Mouse (Mus musculus) v-Abl transformed pro-B cells (cell line): ENCODE measurements around the gene Ppp1r3f.

Experiments used
- in situ Hi-C, 2 experiments: fragments of 400-800 bp; cut with MboI; formaldehyde crosslinking; loops; one replicate each; pipeline ENCODE4 v1.15.1; 2025; ENCODE audit not compliant: unreplicated experiment in 2 of 2

Gene Ppp1r3f

GRCm38 (mm10) chrX:7563076-7563475 lies 11.0 kb downstream of the Ppp1r3f start:
- in situ Hi-C loops: no loop called here

- in situ Hi-C loops: no loop called here
These were observed 20.6 kb downstream of the Ppp1r3f start for GRCm38 (mm10) chrX:7553474-7553873.

- in situ Hi-C loops: no loop called here
These were observed 49.1 kb downstream of the Ppp1r3f start for GRCm38 (mm10) chrX:7524961-7525360.
